Comparison of ENCODE assay signal across 8 mouse cellular contexts in genomic region chr5:115210380-115210779, GRCm38 (mm10). TPM values are rescaled to one million over a fixed set of nuclear protein-coding genes. Genes with fewer than 3 reads are reported as not detected.
DNase-seq lines count a peak whose midpoint lies in the region; ATAC-seq lines count a peak whose summit lies in the region.

No protein-coding gene starts in this region.

- peak; percentile 50 to 61 for DNase-seq in adrenal gland, adult 18-20 months (ENCODE audit: low spot score in 2 of 2)
- DNase-seq in adrenal gland, adult 8-10 months, result no peak
- peak; percentile 44 for DNase-seq in kidney, postnatal 10 days
- no peak for DNase-seq in kidney, adult 11 months
- peak; percentile 49 to 66 for DNase-seq in adrenal gland, postnatal 36 days
- DNase-seq in layer of hippocampus, adult 9-11 months, result no peak
- DNase-seq in testis, postnatal 14 days (ENCODE audit: low spot score), result no peak

- ATAC-seq in megakaryocyte progenitor cell, adult 5-6 weeks (replicated peaks; ENCODE audit: poor library complexity), result peak; percentile 68; the same call in 1 of the 2 replicates

RNA-seq across cellular contexts. Expression of gene Cabp1, which starts 16.2 kb away (rescaled TPM):
- 10 to 100 TPM; 28.4 to 34.3 TPM for total RNA-seq in adrenal gland, adult 18-20 months (2021)
- total RNA-seq in adrenal gland, adult 8-10 months (2022), result 10 to 100 TPM; 11.8 to 59.6 (median 41.5) TPM
- 10 to 100 TPM; 34.8 to 42.3 TPM for total RNA-seq in adrenal gland, postnatal 36 days (2021)
- total RNA-seq in megakaryocyte progenitor cell, adult 5-6 weeks (2015), result not detected in 2 replicates
- total RNA-seq in megakaryocyte progenitor cell, adult 5-6 weeks (2017), result not detected in 2 replicates

RNA-seq across cellular contexts. Expression of gene Pop5, which starts 25.3 kb away (rescaled TPM):
- 10 to 100 TPM; 71.6 to 84.6 TPM for total RNA-seq in adrenal gland, adult 18-20 months (2021)
- total RNA-seq in adrenal gland, adult 8-10 months (2022), result 10 to 100 TPM; 75.9 to 87.9 (median 84.9) TPM
- total RNA-seq in adrenal gland, postnatal 36 days (2021), result 10 to 100 TPM; 76.3 to 85.9 TPM
- 67.7 and 81.9 TPM in 2 replicates for total RNA-seq in megakaryocyte progenitor cell, adult 5-6 weeks (2015)
- total RNA-seq in megakaryocyte progenitor cell, adult 5-6 weeks (2017), result 76.4 and 82.8 TPM in 2 replicates

RNA-seq across cellular contexts. Expression of gene Mlec, which starts 52.4 kb away (rescaled TPM):
- total RNA-seq in adrenal gland, adult 18-20 months (2021), result 100 to 1,000 TPM; 173 to 221 TPM
- 100 to 1,000 TPM; 207 to 274 (median 239) TPM for total RNA-seq in adrenal gland, adult 8-10 months (2022)
- 100 to 1,000 TPM; 184 to 197 TPM for total RNA-seq in adrenal gland, postnatal 36 days (2021)
- total RNA-seq in megakaryocyte progenitor cell, adult 5-6 weeks (2015), result 242 and 279 TPM in 2 replicates
- total RNA-seq in megakaryocyte progenitor cell, adult 5-6 weeks (2017), result 276 and 305 TPM in 2 replicates

Comparison
In these comparisons a context has a peak if more than half of its experiments do, and no peak if none do; other contexts are left out.
1. DNase-seq: peak in adrenal gland, adult 18-20 months (2 of 2), kidney, postnatal 10 days (single experiment) and adrenal gland, postnatal 36 days (2 of 2); none in adrenal gland, adult 8-10 months (single experiment), kidney, adult 11 months (single experiment), layer of hippocampus, adult 9-11 months (single experiment) and testis, postnatal 14 days (single experiment).
2. RNA of gene Cabp1, which starts 16.2 kb away (total RNA-seq): 11.8 to 59.6 TPM in adrenal gland, adult 8-10 months, 34.8 to 42.3 TPM in adrenal gland, postnatal 36 days and 28.4 to 34.3 TPM in adrenal gland, adult 18-20 months; not detected in megakaryocyte progenitor cell, adult 5-6 weeks; every median in the first group is over 10 times any median in the second.